Mouse (Mus musculus) neural tube, embryonic 15.5 days (tissue): ENCODE measurements around the gene Cnksr1. TPM values are rescaled to one million over a fixed set of nuclear protein-coding genes. Genes with fewer than 3 reads are reported as not detected.
"Not testable (repeated sequence)": the region's sequence is repeated elsewhere in the genome, so short reads cannot be mapped to it uniquely, and the experiment has no call there.

Source experiments
- ATAC-seq: fragments of 200-750 bp; cut with Nextera tagmentation; 2 replicates; pipeline ENCODE4 v1.8.0; 2017; ENCODE audit warnings: mild to moderate bottlenecking, moderate TSS enrichment, moderate library complexity; ENCODE audit not compliant: low FRiP score
- H3K27ac ChIP-seq: fragments of 300-500 bp; sonication (generic); replicated peaks from 2 replicates; pipeline ENCODE4 v1.5.1; 2015; ENCODE audit warnings: mild to moderate bottlenecking, inconsistent platforms
- H3K27me3 ChIP-seq: fragments of 300-500 bp; sonication (generic); replicated peaks from 2 replicates; pipeline ENCODE4 v1.6.1; 2015; ENCODE audit warnings: inconsistent platforms
- H3K36me3 ChIP-seq: fragments of 300-500 bp; sonication (generic); 2 replicates; pipeline ENCODE4 v1.6.1; 2015; ENCODE audit warnings: inconsistent platforms
- H3K4me1 ChIP-seq: fragments of 300-500 bp; sonication (generic); 2 replicates; pipeline ENCODE4 v1.6.1; 2015; ENCODE audit warnings: inconsistent platforms
- H3K4me2 ChIP-seq: fragments of 300-500 bp; sonication (generic); 2 replicates; pipeline ENCODE4 v1.6.1; 2015; ENCODE audit warnings: inconsistent platforms, mild to moderate bottlenecking, moderate library complexity
- H3K4me3 ChIP-seq: fragments of 300-500 bp; sonication (generic); replicated peaks from 2 replicates; pipeline ENCODE4 v1.5.1; 2015; ENCODE audit warnings: mild to moderate bottlenecking, inconsistent platforms
- H3K9ac ChIP-seq: fragments of 300-500 bp; sonication (generic); replicated peaks from 2 replicates; pipeline ENCODE4 v1.6.1; 2015; ENCODE audit warnings: mild to moderate bottlenecking, inconsistent platforms
- H3K9me3 ChIP-seq: fragments of 300-500 bp; sonication (generic); replicated peaks from 2 replicates; pipeline ENCODE4 v1.6.1; 2016; ENCODE audit warnings: inconsistent platforms
- WGBS: fragments of 180-500 bp; shearing (Covaris S2); methylation state at CpG from one replicate; pipeline ENCODE4 v1.1.7; 2015; ENCODE audit warnings: mixed read lengths; 5-methylcytosine and 5-hydroxymethylcytosine counted together
- polyA plus RNA-seq: library from polyadenylated mRNA; unstranded; fragments of >200 nt; fragmentation: Nextera tagmentation; extraction: Ambion mirVana; gene quantifications from 2 replicates; pipeline ENCODE4 v1.2.1, GENCODE M21; 2015

Gene Cnksr1
- 0.20 and 1.4 TPM in 2 replicates for polyA plus RNA-seq

- peak; percentile 35; the same call in 1 of the 2 replicates for ATAC-seq
- WGBS, result 5% methylated on average over 18 of the region's 18 CpGs
- H3K4me3 ChIP-seq, result peak within 1 kb of the TSS; percentile 13; the same call in 1 of the 2 replicates
- no peaks in the 10 kb centered on the region for H3K36me3 ChIP-seq
- H3K9ac ChIP-seq, result 0 out of 2 replicates have a peak within 1 kb of the TSS, but pooled peaks have one; percentile 2
- peaks cover 11% of the 10 kb centered on the region for H3K4me1 ChIP-seq
- peaks cover 23% of the 10 kb centered on the region for H3K27me3 ChIP-seq
- no peak within 1 kb of the TSS for H3K27ac ChIP-seq
- no peaks in the 10 kb centered on the region for H3K9me3 ChIP-seq
- H3K4me2 ChIP-seq, result peak within 1 kb of the TSS; percentile 43
Measured at GRCm38 (mm10) chr4:134238279-134238651, at the start of gene Cnksr1. Cnksr1 (minus strand) TSS chr4:134238399.

GRCm38 (mm10) chr4:134287575-134288025 lies 49.4 kb upstream of the Cnksr1 start, which contains the start of gene Pdik1l:
Pdik1l (minus strand) TSS chr4:134287895.
- peak; percentile 80 for ATAC-seq
- H3K36me3 ChIP-seq, result peaks cover 16% of the 10 kb centered on the region
- H3K27me3 ChIP-seq, result no peaks in the 10 kb centered on the region
- peaks cover 31% of the 10 kb centered on the region for H3K4me1 ChIP-seq
- H3K9me3 ChIP-seq, result no peaks in the 10 kb centered on the region
- H3K27ac ChIP-seq, result peak within 1 kb of the TSS; percentile 100
- H3K4me3 ChIP-seq, result peak within 1 kb of the TSS; percentile 100
- H3K4me2 ChIP-seq, result peak within 1 kb of the TSS; percentile 93
- WGBS, result under 1% methylated on average over 43 of the region's 43 CpGs
- peak within 1 kb of the TSS; percentile 99 for H3K9ac ChIP-seq

DNA sequence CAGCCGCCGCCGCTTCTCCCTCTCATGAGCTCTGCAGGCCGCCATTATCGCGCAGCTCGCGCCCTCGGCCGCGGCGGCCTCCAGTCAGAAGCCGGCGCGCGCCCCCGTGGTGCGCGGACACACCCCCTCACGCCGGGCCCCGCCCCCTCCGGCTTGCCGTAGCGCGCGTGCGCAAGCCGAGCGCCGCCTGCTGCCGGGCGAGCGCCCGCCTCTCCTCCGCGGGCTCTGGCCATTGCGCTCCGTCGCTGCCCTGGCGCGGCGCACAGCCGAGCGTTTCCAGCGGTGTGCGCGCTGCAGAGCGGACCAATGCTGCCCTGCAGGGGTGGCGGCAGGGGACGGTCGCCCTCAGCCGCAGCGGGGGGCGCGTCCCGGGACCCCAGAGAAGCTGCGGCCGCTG lies 49.0 kb upstream of the Cnksr1 start:
- Histone ChIP-seq H3K27me3 (no peaks in the 10 kb centered on the region), H3K4me3 (peak overlapping the region; percentile 100), H3K36me3 (peaks cover 21% of the 10 kb centered on the region), H3K4me1 (peaks cover 31% of the 10 kb centered on the region), H3K9me3 (no peaks in the 10 kb centered on the region), H3K9ac (peak overlapping the region; percentile 99), H3K27ac (peak overlapping the region; percentile 100), H3K4me2 (peak overlapping the region; percentile 93)
- peak; percentile 95 for ATAC-seq
- WGBS, result under 1% methylated on average over 54 of the region's 59 CpGs

GRCm38 (mm10) chr4:134286226-134287167 lies 48.3 kb upstream of the Cnksr1 start:
- peaks cover 26% of the 10 kb centered on the region for H3K36me3 ChIP-seq
- no peaks in the 10 kb centered on the region for H3K9me3 ChIP-seq
- peak overlapping the region; percentile 100 for H3K27ac ChIP-seq
- H3K27me3 ChIP-seq, result no peaks in the 10 kb centered on the region
- 3% methylated on average over 56 of the region's 59 CpGs for WGBS
- peaks cover 31% of the 10 kb centered on the region for H3K4me1 ChIP-seq
- H3K9ac ChIP-seq, result peak overlapping the region; percentile 94
- H3K4me2 ChIP-seq, result peak overlapping the region; percentile 93
- ATAC-seq, result peak; percentile 62
- peak overlapping the region; percentile 100 for H3K4me3 ChIP-seq

DNA sequence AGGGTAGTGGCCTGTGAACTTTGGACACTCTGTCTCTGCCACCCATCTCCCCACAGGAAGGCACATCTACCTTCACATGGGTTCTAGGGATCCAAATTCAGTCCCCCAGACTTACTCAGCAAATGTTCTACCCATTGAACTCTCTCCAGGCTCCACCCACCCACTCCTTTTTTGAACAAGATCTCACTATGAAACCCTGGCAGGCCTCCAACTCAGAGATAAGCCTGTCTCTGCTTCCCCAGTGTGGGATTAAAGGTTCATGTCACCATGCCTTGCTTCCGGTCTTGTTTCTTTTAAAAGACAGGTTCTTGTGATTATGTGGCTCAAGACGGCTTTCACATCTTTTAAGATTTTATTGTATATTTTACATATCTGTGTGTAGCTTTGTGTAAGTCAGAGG lies 46.7 kb upstream of the Cnksr1 start:
- WGBS, result 97% methylated on average over 2 of the region's 2 CpGs
- Histone ChIP-seq H3K27ac (no peak overlapping the region), H3K27me3 (no peaks in the 10 kb centered on the region), H3K4me3 (no peak overlapping the region), H3K4me2 (no peak overlapping the region), H3K9me3 (no peaks in the 10 kb centered on the region), H3K36me3 (peaks cover 37% of the 10 kb centered on the region), H3K9ac (no peak overlapping the region), H3K4me1 (peaks cover 31% of the 10 kb centered on the region)
- ATAC-seq, result no peak

DNA sequence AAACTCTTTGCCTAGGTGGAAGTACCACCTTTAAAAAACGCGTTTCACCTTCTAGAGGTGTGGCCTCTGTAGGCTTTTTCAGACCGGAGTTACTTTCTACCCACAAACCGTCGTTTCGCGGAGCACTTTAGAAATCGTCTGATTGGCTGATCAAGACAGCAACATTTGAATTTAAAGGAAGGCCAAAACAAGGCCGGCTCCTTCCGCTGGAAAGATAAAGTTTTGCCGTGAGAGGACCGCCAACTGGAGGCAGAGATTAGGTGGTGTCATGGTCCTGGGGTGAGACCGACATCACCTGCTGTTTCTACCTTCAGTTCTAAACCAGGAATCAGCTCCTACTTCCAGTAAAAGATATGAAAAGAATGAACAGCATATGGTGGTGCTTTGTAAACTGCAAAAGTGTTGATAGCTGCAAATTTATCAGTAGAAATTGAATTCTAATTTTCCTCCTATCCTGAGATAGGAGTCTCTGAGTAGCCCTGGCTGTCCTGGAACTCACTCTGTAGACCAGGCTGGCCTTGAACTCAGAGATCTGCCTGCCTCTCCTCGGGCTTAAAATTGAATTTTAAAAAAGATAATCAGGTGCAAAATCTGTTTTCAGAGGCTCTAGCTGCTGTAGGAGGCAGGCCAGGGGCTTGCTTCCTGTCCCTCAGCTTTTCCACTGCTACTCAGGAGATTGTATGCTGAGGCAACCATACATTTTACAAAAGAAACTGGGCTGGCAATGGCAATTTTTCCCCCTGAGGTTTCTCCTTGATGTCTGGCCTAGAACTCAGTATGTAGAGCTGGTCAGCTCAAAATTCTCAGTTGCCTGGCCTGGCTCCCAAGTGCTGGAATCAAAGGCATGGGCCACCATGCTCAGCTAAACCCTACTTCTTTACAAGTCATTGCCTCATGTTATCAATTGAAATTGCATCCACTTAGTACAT lies 35.5 kb upstream of the Cnksr1 start:
- H3K4me3 ChIP-seq, result no peak overlapping the region
- ATAC-seq, result no peak
- no peaks in the 10 kb centered on the region for H3K9me3 ChIP-seq
- no peak overlapping the region for H3K9ac ChIP-seq
- H3K36me3 ChIP-seq, result peaks cover 21% of the 10 kb centered on the region
- H3K4me2 ChIP-seq, result 0 out of 2 replicates have a peak overlapping the region, but pooled peaks have one; percentile 21
- H3K4me1 ChIP-seq, result peaks cover 2% of the 10 kb centered on the region; the same call in 1 of the 2 replicates
- WGBS, result 8% methylated on average over 14 of the region's 14 CpGs
- no peaks in the 10 kb centered on the region for H3K27me3 ChIP-seq
- no peak overlapping the region for H3K27ac ChIP-seq

- Histone ChIP-seq H3K4me1 (peaks cover 2% of the 10 kb centered on the region; the same call in 1 of the 2 replicates), H3K4me2 (0 out of 2 replicates have a peak overlapping the region, but pooled peaks have one; percentile 21), H3K9ac (no peak overlapping the region), H3K9me3 (no peaks in the 10 kb centered on the region), H3K4me3 (no peak overlapping the region), H3K36me3 (peaks cover 16% of the 10 kb centered on the region), H3K27me3 (no peaks in the 10 kb centered on the region), H3K27ac (no peak overlapping the region)
- WGBS, result 29% methylated on average over 12 of the region's 13 CpGs
- no peak for ATAC-seq
Measured at GRCm38 (mm10) chr4:134272731-134273416, 34.7 kb upstream of the Cnksr1 start.

DNA sequence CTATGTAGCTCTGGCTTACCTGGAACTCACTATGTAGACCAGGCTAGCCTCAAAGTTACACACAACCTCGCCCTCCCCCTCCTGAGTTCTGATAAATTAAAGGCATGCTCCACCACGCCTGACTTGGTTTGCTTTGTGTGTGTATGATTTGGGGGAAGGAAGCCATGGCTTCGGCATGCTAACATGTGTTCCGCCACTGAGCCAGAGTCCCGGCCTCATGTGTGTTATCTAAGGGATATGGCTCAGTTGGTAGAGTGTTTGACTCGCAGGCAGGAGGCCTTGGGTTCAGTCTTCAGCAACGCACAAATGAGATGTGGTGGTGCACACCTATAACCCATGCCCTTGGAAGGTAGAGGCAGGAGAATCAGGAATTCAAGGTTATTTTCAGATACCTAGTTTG lies 33.8 kb upstream of the Cnksr1 start:
- no peak overlapping the region for H3K4me3 ChIP-seq
- no peak overlapping the region for H3K4me2 ChIP-seq
- WGBS, result 83% methylated on average over 7 of the region's 7 CpGs
- no peaks in the 10 kb centered on the region for H3K27me3 ChIP-seq
- ATAC-seq, result no peak
- H3K9ac ChIP-seq, result no peak overlapping the region
- no peaks in the 10 kb centered on the region for H3K9me3 ChIP-seq
- H3K27ac ChIP-seq, result no peak overlapping the region
- peaks cover 2% of the 10 kb centered on the region; the same call in 1 of the 2 replicates for H3K4me1 ChIP-seq
- peaks cover 8% of the 10 kb centered on the region for H3K36me3 ChIP-seq

GRCm38 (mm10) chr4:134269622-134270021 lies 31.4 kb upstream of the Cnksr1 start:
- not testable (repeated sequence) for H3K9ac ChIP-seq, H3K27me3 ChIP-seq, H3K36me3 ChIP-seq, ATAC-seq, H3K4me3 ChIP-seq, H3K4me2 ChIP-seq, H3K4me1 ChIP-seq, H3K9me3 ChIP-seq, H3K27ac ChIP-seq

DNA sequence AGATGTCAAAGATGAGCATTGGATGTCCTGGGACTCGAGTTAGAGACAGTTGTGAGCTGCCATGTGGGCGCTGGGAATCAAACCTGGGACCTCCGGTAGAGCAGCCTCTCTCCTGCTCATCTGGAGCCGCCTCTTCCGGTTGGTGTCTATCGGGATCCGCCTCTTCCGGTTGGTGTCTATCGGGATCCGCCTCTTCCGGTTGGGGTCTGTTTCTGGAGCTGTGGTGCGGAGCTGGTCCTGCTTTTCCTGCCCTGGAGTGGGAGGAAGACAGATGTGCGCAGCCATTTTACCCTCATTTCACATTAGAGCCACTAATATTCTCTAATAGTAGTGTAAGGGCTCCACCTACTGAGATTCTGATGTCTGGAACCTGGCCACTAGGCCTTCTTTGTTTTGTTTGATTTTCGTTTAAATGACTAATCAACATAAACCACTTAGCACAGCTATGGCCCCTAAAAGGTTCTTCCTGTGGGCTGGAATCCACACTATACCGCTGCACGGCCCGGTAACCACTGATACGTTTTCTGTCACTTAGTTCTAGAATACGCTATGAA lies 30.0 kb upstream of the Cnksr1 start:
- no peak overlapping the region for H3K4me3 ChIP-seq
- WGBS, result 88% methylated on average over 19 of the region's 19 CpGs
- no peaks in the 10 kb centered on the region for H3K27me3 ChIP-seq
- no peak overlapping the region for H3K9ac ChIP-seq
- no peaks in the 10 kb centered on the region for H3K9me3 ChIP-seq
- peaks cover 2% of the 10 kb centered on the region; the same call in 1 of the 2 replicates for H3K4me1 ChIP-seq
- H3K4me2 ChIP-seq, result no peak overlapping the region
- H3K36me3 ChIP-seq, result no peaks in the 10 kb centered on the region
- ATAC-seq, result no peak
- no peak overlapping the region for H3K27ac ChIP-seq
